Mouse (Mus musculus) thymus, adult 2 months (tissue): ENCODE measurements around the gene Gm1123. TPM values are rescaled to one million over a fixed set of nuclear protein-coding genes. Genes with fewer than 3 reads are reported as not detected.

ENCODE experiments used
- DNase-seq: peaks from one replicate; pipeline ENCODE4 v3.0.0; 2021
- H3K27ac ChIP-seq: fragments of 200-500 bp; 2 replicates; pipeline ENCODE4 v1.5.1; 2012; ENCODE audit warnings: low read length, control low read depth; ENCODE audit not compliant: control insufficient read depth, insufficient read depth
- H3K27me3 ChIP-seq: fragments of 200-500 bp; 2 replicates; pipeline ENCODE4 v1.6.1; 2012; ENCODE audit warnings: mild to moderate bottlenecking, low read length, moderate library complexity, mixed read lengths; ENCODE audit not compliant: control insufficient read depth, insufficient read depth
- H3K36me3 ChIP-seq: fragments of 200-500 bp; 2 replicates; pipeline ENCODE4 v1.6.1; 2012; ENCODE audit warnings: mild to moderate bottlenecking, low read length, moderate library complexity; ENCODE audit not compliant: control insufficient read depth, insufficient read depth
- H3K4me1 ChIP-seq: fragments of 200-500 bp; replicated peaks from 2 replicates; pipeline ENCODE4 v1.6.1; 2012; ENCODE audit warnings: low read length; ENCODE audit not compliant: control insufficient read depth, insufficient read depth
- H3K4me3 ChIP-seq: fragments of 200-500 bp; 2 replicates; pipeline ENCODE4 v1.5.1; 2012; ENCODE audit warnings: mild to moderate bottlenecking, low read length, control low read depth, moderate library complexity; ENCODE audit not compliant: control insufficient read depth, insufficient read depth
- CTCF ChIP-seq: fragments of 200-500 bp; IDR thresholded peaks from 2 replicates; pipeline ENCODE4 v1.5.1; 2012; ENCODE audit warnings: mild to moderate bottlenecking, control low read depth, low read length, moderate library complexity, borderline replicate concordance; ENCODE audit not compliant: control insufficient read depth, poor library complexity, insufficient read depth; ENCODE audit errors: extremely low read depth
- POLR2A ChIP-seq: fragments of 200-500 bp; IDR thresholded peaks from 2 replicates; pipeline ENCODE4 v1.6.1; 2012; ENCODE audit warnings: mild to moderate bottlenecking, low read length, control low read depth, moderate library complexity; ENCODE audit not compliant: control insufficient read depth, poor library complexity, insufficient read depth; ENCODE audit errors: extremely low read depth
- WGBS: fragments of 180-500 bp; shearing (Covaris S2); methylation state at CpG from one replicate; pipeline ENCODE4 v1.1.7; 2018; 5-methylcytosine and 5-hydroxymethylcytosine counted together
- polyA plus RNA-seq: library from polyadenylated mRNA; depleted of rRNA; stranded (reverse); fragments of >200 nt; gene quantifications from 2 replicates; pipeline ENCODE4 v1.2.3, GENCODE M21; 2012

Gm1123 gene
- polyA plus RNA-seq, 1 experiment, result 0.18 TPM

- no peak for DNase-seq
- Histone ChIP-seq H3K4me3 (no peak overlapping the region), H3K36me3 (no peaks in the 10 kb centered on the region), H3K27me3 (peaks cover 7% of the 10 kb centered on the region), H3K4me1 (no peaks in the 10 kb centered on the region), H3K27ac (no peak overlapping the region)
- 11% methylated on average over 7 of the region's 7 CpGs for WGBS
- no peak for TF ChIP-seq CTCF
- no peak for TF ChIP-seq POLR2A
These were observed 62.0 kb downstream of the Gm1123 start for GRCm38 (mm10) chr9:98973561-98973960.

- peaks cover 7% of the 10 kb centered on the region for H3K27me3 ChIP-seq
- no peak overlapping the region for H3K27ac ChIP-seq
- H3K4me1 ChIP-seq, result no peaks in the 10 kb centered on the region
- H3K36me3 ChIP-seq, result no peaks in the 10 kb centered on the region
- TF ChIP-seq CTCF, result no peak
- TF ChIP-seq POLR2A, result no peak
- 3% methylated on average over 40 of the region's 40 CpGs for WGBS
- no peak overlapping the region for H3K4me3 ChIP-seq
- DNase-seq, result no peak
These were observed 62.4 kb downstream of the Gm1123 start for GRCm38 (mm10) chr9:98973101-98973521.

- TF ChIP-seq POLR2A (no peak), CTCF (no peak)
- WGBS, result 8% methylated on average over 18 of the region's 18 CpGs
These were observed 70.4 kb downstream of the Gm1123 start for GRCm38 (mm10) chr9:98965084-98965483.

GRCm38 (mm10) chr9:98963661-98964060, 71.9 kb downstream of the Gm1123 start:
- Histone ChIP-seq H3K4me1 (no peaks in the 10 kb centered on the region), H3K27me3 (peaks cover 16% of the 10 kb centered on the region), H3K4me3 (no peak overlapping the region), H3K36me3 (no peaks in the 10 kb centered on the region), H3K27ac (no peak overlapping the region)
- TF ChIP-seq CTCF (no peak), POLR2A (no peak)
- no peak for DNase-seq
- WGBS, result 14% methylated on average over 18 of the region's 18 CpGs

More at GRCm38 (mm10) chr9:98965084-98965483, 70.4 kb downstream of the Gm1123 start:
- no peak overlapping the region for H3K4me3 ChIP-seq
- H3K27ac ChIP-seq, result no peak overlapping the region
- H3K36me3 ChIP-seq, result no peaks in the 10 kb centered on the region
- peaks cover 14% of the 10 kb centered on the region; the same call in 1 of the 2 replicates for H3K27me3 ChIP-seq
- DNase-seq, result peak; percentile 28
- no peaks in the 10 kb centered on the region for H3K4me1 ChIP-seq

- Histone ChIP-seq H3K27ac (no peak overlapping the region), H3K36me3 (no peaks in the 10 kb centered on the region), H3K4me3 (no peak overlapping the region), H3K27me3 (peaks cover 19% of the 10 kb centered on the region), H3K4me1 (no peaks in the 10 kb centered on the region)
- no peak for DNase-seq
- no peak for TF ChIP-seq POLR2A
- TF ChIP-seq CTCF, result no peak
- WGBS, result 4% methylated on average over 20 of the region's 20 CpGs
These were observed 72.9 kb downstream of the Gm1123 start for GRCm38 (mm10) chr9:98962478-98963142.

- no peak overlapping the region for H3K4me3 ChIP-seq
- WGBS, result 21% methylated on average over 22 of the region's 22 CpGs
These were observed 73.7 kb downstream of the Gm1123 start for GRCm38 (mm10) chr9:98961591-98962477.

More at GRCm38 (mm10) chr9:98961591-98962477, 73.7 kb downstream of the Gm1123 start:
- H3K36me3 ChIP-seq, result no peaks in the 10 kb centered on the region
- no peak for DNase-seq
- H3K27ac ChIP-seq, result no peak overlapping the region
- TF ChIP-seq CTCF, result no peak
- TF ChIP-seq POLR2A, result no peak
- H3K27me3 ChIP-seq, result peaks cover 22% of the 10 kb centered on the region
- H3K4me1 ChIP-seq, result no peaks in the 10 kb centered on the region
